14 mouse cellular contexts compared by ENCODE assay signal in the genomic region with DNA sequence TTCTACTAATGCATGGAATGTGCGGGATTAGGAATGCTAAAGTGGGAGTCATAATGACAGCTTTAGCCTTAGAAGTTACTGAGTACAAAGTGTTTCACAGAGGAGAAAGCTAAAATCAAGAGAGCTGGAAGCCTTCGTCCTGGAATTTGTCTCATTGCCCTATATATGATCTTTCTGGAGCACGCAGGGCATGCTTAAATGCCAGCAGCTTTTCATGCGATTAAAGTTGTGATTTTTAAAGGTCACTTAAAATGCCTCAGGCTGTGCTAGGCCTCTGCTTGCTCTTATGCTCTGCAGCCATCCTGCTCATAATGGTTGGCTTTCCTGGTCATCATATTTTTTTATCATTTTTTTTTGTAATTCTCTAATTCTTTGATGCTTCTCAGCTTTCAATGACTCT.
"Had no signal": no experiment of that assay in that cellular context is flagged by ENCODE, and none has a peak within 500 bp of the region (broad histone marks: within the 10 kb centered on the region; RNA-seq: fewer than 3 reads in every experiment).

No protein-coding gene starts in this region.

- H3K27me3 ChIP-seq: limb, embryonic 15.5 days; liver, embryonic 12.5 days had no signal

- DNase-seq: kidney, adult 9 months; kidney, postnatal 10 days; kidney, postnatal 4 days; lung, embryonic 14.5 days; lung, postnatal 10 days; lung, postnatal 4 days; right cerebral cortex, adult 18-20 months; right cerebral cortex, postnatal 25 days; thymus, postnatal 36 days had no signal

- H3K27ac ChIP-seq: limb, embryonic 15.5 days; liver, embryonic 12.5 days had no signal

- ATAC-seq: liver, embryonic 12.5 days had no signal

- H3K36me3 ChIP-seq: limb, embryonic 15.5 days; liver, embryonic 12.5 days had no signal

- H3K4me2 ChIP-seq: limb, embryonic 15.5 days; liver, embryonic 12.5 days; lung, embryonic 14.5 days; midbrain, embryonic 11.5 days had no signal

- H3K9ac ChIP-seq: limb, embryonic 15.5 days; liver, embryonic 12.5 days; lung, embryonic 14.5 days had no signal

- H3K4me3 ChIP-seq: layer of hippocampus, adult 2 months; limb, embryonic 15.5 days; liver, embryonic 12.5 days; myocyte had no signal

- H3K9me3 ChIP-seq: limb, embryonic 15.5 days; liver, embryonic 12.5 days had no signal
